Mouse (Mus musculus) forebrain, embryonic 10.5 days (tissue): ENCODE results near the gene Slc5a5. TPM values are rescaled to one million over a fixed set of nuclear protein-coding genes. Genes with fewer than 3 reads are reported as not detected.

Source experiments
- DNase-seq: peaks from one replicate; pipeline ENCODE4 v3.0.0-alpha.2; 2017; ENCODE audit warnings: low spot score; ENCODE audit errors: extremely low spot score
- H3K27ac ChIP-seq: fragments of 300-500 bp; sonication (generic); 2 replicates; pipeline ENCODE4 v1.5.1; 2016; ENCODE audit warnings: mild to moderate bottlenecking
- H3K27me3 ChIP-seq: fragments of 300-500 bp; sonication (generic); 2 replicates; pipeline ENCODE4 v1.6.1; 2016; ENCODE audit warnings: mild to moderate bottlenecking; ENCODE audit not compliant: poor library complexity, severe bottlenecking
- H3K36me3 ChIP-seq: fragments of 300-500 bp; sonication (generic); replicated peaks from 2 replicates; pipeline ENCODE4 v1.6.1; 2016; ENCODE audit warnings: mild to moderate bottlenecking, moderate library complexity
- H3K4me1 ChIP-seq: fragments of 300-500 bp; sonication (generic); 2 replicates; pipeline ENCODE4 v1.6.1; 2016
- H3K4me3 ChIP-seq: fragments of 300-500 bp; sonication (generic); 2 replicates; pipeline ENCODE4 v1.5.1; 2016; ENCODE audit warnings: mild to moderate bottlenecking, moderate library complexity
- H3K9me3 ChIP-seq: fragments of 300-500 bp; sonication (generic); 2 replicates; pipeline ENCODE4 v1.6.1; 2016; ENCODE audit warnings: mild to moderate bottlenecking, moderate library complexity
- WGBS: fragments of 180-500 bp; shearing (Covaris S2); methylation state at CpG from one replicate; pipeline ENCODE4 v1.1.7; 2016; 5-methylcytosine and 5-hydroxymethylcytosine counted together
- polyA plus RNA-seq: library from polyadenylated mRNA; unstranded; fragments of >200 nt; fragmentation: Nextera tagmentation; extraction: Ambion mirVana; gene quantifications from 2 replicates; pipeline ENCODE4 v1.2.1, GENCODE M21; 2016

The Slc5a5 gene
- polyA plus RNA-seq, 1 experiment from 2014 or later, result 0.36 TPM

GRCm38 (mm10) chr8:70856028-70856427 is 36.5 kb downstream of the Slc5a5 start:
- DNase-seq, result no peak
- 68% methylated on average over 5 of the region's 5 CpGs for WGBS
- no peaks in the 10 kb centered on the region for H3K9me3 ChIP-seq

DNA sequence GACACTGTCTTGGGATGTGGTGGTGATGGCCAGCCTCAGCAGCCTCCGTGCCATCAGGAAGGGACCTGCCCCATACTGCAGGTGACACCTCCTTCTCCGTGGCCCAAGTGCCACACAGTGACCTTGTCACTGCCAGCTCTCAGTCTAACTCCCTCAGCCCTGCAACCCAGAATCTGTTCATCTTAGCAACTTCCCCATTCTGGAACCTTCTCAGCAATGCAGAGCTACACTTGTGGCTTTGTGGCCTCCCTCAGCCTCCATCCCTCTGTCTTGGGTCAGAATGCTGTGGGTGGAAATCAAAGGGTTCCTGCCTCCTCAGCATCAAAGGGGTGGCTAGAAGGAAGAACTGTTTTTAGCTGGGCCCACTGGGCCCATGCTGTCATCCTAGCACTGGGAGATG is 38.7 kb downstream of the Slc5a5 start:
- H3K27ac ChIP-seq, result no peak overlapping the region
- H3K36me3 ChIP-seq, result peaks cover 4% of the 10 kb centered on the region; the same call in 1 of the 2 replicates
- 92% methylated on average over 2 of the region's 2 CpGs for WGBS
- DNase-seq, result no peak
- peaks cover 51% of the 10 kb centered on the region for H3K4me1 ChIP-seq
- H3K9me3 ChIP-seq, result no peaks in the 10 kb centered on the region
- H3K27me3 ChIP-seq, result peaks cover 34% of the 10 kb centered on the region
- no peak overlapping the region for H3K4me3 ChIP-seq

More at GRCm38 (mm10) chr8:70856028-70856427, 36.5 kb downstream of the Slc5a5 start:
- H3K27me3 ChIP-seq, result peaks cover 37% of the 10 kb centered on the region
- peak overlapping the region; percentile 62; the same call in 1 of the 2 replicates for H3K4me3 ChIP-seq
- H3K4me1 ChIP-seq, result peaks cover 46% of the 10 kb centered on the region
- H3K36me3 ChIP-seq, result peaks cover 4% of the 10 kb centered on the region; the same call in 1 of the 2 replicates
- no peak overlapping the region for H3K27ac ChIP-seq

DNA sequence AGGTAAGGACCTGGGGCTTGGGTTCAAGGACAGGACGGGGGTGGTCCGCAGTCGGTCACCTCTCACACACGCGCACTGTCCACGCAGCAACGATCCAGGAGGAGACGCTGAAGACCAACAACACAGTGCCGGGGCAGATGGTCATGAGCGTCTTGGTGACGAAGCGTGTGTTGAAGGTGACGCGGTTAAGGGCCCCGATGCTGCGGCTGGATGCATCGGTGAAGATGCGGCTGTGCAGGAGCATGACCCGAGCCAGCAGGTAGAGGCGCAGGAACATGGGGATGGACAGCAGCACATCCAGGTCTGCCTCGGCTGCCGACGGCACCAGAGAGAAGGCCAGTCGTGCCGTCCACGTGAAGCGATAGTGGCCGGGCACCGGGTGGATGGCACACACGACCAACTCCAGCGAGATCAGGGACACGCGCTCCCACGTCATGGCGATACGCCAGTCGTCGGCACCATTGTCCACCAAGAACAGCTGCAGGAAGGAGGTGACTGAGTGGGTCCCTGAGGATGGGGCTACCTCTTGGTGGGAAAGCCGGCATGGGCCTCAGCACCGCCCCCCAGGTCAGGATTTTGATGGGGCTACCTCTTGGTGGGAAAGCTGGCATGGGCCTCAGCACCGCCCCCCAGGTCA is 39.8 kb downstream of the Slc5a5 start:
- Histone ChIP-seq H3K4me3 (no peak overlapping the region), H3K36me3 (peaks cover 4% of the 10 kb centered on the region; the same call in 1 of the 2 replicates), H3K27ac (no peak overlapping the region), H3K27me3 (peaks cover 46% of the 10 kb centered on the region), H3K9me3 (no peaks in the 10 kb centered on the region), H3K4me1 (peaks cover 45% of the 10 kb centered on the region)
- WGBS, result 92% methylated on average over 41 of the region's 41 CpGs
- no peak for DNase-seq

- DNase-seq, result no peak
- Histone ChIP-seq H3K27me3 (peaks cover 49% of the 10 kb centered on the region), H3K9me3 (no peaks in the 10 kb centered on the region), H3K4me1 (peaks cover 39% of the 10 kb centered on the region), H3K27ac (peak overlapping the region; percentile 51), H3K4me3 (no peak overlapping the region; the same call in 1 of the 2 replicates), H3K36me3 (peaks cover 4% of the 10 kb centered on the region; the same call in 1 of the 2 replicates)
- WGBS, result 69% methylated on average over 6 of the region's 6 CpGs
Measured at GRCm38 (mm10) chr8:70851837-70852236, 40.7 kb downstream of the Slc5a5 start.

- Histone ChIP-seq H3K36me3 (peaks cover 4% of the 10 kb centered on the region; the same call in 1 of the 2 replicates), H3K9me3 (no peaks in the 10 kb centered on the region), H3K27ac (no peak overlapping the region), H3K27me3 (peaks cover 47% of the 10 kb centered on the region), H3K4me3 (no peak overlapping the region), H3K4me1 (peaks cover 35% of the 10 kb centered on the region)
- DNase-seq, result no peak
- 90% methylated on average over 4 of the region's 4 CpGs for WGBS
Measured at GRCm38 (mm10) chr8:70850947-70851346, 41.6 kb downstream of the Slc5a5 start.

GRCm38 (mm10) chr8:70850132-70850845 is 42.3 kb downstream of the Slc5a5 start:
- H3K27me3 ChIP-seq, result peaks cover 41% of the 10 kb centered on the region
- DNase-seq, result no peak
- H3K9me3 ChIP-seq, result no peaks in the 10 kb centered on the region
- H3K27ac ChIP-seq, result no peak overlapping the region
- WGBS, result 81% methylated on average over 7 of the region's 7 CpGs
- peaks cover 32% of the 10 kb centered on the region for H3K4me1 ChIP-seq
- H3K4me3 ChIP-seq, result no peak overlapping the region
- peaks cover 4% of the 10 kb centered on the region; the same call in 1 of the 2 replicates for H3K36me3 ChIP-seq

GRCm38 (mm10) chr8:70849333-70849990 is 43.1 kb downstream of the Slc5a5 start:
- H3K4me1 ChIP-seq, result peaks cover 33% of the 10 kb centered on the region
- peaks cover 4% of the 10 kb centered on the region; the same call in 1 of the 2 replicates for H3K36me3 ChIP-seq
- H3K27me3 ChIP-seq, result peaks cover 32% of the 10 kb centered on the region
- H3K9me3 ChIP-seq, result no peaks in the 10 kb centered on the region
- H3K4me3 ChIP-seq, result no peak overlapping the region
- no peak for DNase-seq
- 75% methylated on average over 3 of the region's 3 CpGs for WGBS
- H3K27ac ChIP-seq, result no peak overlapping the region

DNA sequence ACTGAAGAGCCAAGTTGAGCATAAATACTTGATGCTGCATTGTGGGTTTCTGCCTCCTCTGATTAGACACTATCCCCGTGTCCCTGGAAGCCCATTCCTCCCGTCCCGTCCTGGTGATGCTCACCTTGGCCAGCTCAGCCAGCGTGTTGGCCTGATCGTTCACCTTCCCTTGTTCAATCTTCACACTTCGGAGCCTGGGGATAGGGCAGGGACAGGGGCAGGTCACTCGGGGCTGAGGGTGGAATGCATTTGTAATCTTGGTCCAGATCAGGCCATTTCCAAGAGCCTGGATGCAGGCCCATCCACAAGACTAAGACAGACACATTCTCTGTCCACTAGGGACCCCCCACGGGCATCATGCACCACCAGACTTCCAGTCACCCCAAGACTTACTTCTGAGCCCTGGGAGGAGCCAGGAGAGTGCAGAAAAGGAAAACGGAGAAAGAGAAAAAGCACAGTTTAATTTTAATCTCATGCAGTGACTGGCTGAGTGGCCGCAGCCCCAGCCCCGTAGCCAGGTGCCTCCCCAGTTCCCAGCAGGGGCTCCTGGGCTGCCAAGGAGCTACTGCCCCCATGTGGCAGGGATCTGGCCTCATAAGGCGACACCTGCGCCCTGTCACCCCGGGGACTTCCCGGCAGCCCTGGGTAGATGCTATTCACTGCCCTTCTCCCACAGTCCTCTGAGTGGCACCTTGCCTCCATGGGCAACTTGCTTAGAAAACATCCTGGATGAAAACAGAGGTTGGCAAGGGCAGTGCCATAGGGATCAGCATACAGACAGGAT is 46.0 kb downstream of the Slc5a5 start:
- Histone ChIP-seq H3K4me1 (peaks cover 38% of the 10 kb centered on the region), H3K27ac (no peak overlapping the region), H3K9me3 (no peaks in the 10 kb centered on the region), H3K4me3 (no peak overlapping the region), H3K36me3 (no peaks in the 10 kb centered on the region), H3K27me3 (peaks cover 40% of the 10 kb centered on the region)
- no peak for DNase-seq
- 58% methylated on average over 15 of the region's 15 CpGs for WGBS

GRCm38 (mm10) chr8:70845108-70845507 is 47.4 kb downstream of the Slc5a5 start:
- Histone ChIP-seq H3K27me3 (peaks cover 38% of the 10 kb centered on the region), H3K4me1 (peaks cover 53% of the 10 kb centered on the region), H3K27ac (no peak overlapping the region), H3K9me3 (no peaks in the 10 kb centered on the region), H3K36me3 (no peaks in the 10 kb centered on the region), H3K4me3 (no peak overlapping the region)
- WGBS, result 49% methylated on average over 5 of the region's 5 CpGs
- DNase-seq, result no peak

DNA sequence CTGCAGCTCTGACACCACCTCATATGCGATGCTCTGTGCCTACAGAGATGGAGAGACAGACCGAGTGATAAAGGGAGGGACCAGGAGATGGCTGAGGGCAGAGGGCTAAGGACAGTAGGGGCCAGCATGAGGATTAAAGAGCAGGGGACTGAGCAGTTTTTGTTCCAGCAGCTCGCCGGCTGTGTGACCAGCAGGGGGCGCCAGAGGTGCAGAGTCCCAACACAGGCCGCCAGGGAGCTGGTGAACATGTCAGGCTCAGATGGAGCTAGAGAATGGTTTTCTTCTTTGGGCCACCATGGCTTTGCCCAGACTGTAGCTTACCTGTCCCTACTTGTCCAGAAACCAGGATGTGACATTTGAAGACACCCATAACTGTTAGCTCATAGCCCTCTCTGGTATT is 48.0 kb downstream of the Slc5a5 start:
- Histone ChIP-seq H3K27ac (peak overlapping the region; percentile 70), H3K9me3 (no peaks in the 10 kb centered on the region), H3K4me3 (no peak overlapping the region), H3K36me3 (no peaks in the 10 kb centered on the region), H3K4me1 (peaks cover 56% of the 10 kb centered on the region), H3K27me3 (peaks cover 38% of the 10 kb centered on the region)
- DNase-seq, result peak; percentile 95
- WGBS, result 2% methylated on average over 6 of the region's 6 CpGs

DNA sequence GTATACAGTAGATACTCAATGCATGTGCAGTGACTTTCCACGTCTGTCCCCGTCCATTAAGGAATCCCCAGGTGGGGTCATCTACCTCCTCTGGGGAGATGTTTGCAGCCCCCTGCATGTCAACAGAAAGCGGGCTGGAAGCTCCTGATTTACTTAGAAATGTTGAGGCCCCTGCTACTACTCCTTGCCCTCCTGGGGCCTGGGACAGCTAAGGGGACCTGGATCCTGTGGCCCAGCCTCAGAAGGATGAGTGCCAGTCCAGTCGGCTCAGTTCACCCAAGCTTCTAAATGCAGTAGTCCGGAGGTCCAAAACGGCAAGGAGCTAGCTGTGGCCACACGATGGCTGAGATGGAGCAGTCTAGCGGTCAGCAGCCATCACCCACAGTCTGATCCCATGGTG is 48.6 kb downstream of the Slc5a5 start:
- Histone ChIP-seq H3K36me3 (no peaks in the 10 kb centered on the region), H3K9me3 (no peaks in the 10 kb centered on the region), H3K27ac (peak overlapping the region; percentile 70), H3K27me3 (peaks cover 38% of the 10 kb centered on the region), H3K4me3 (no peak overlapping the region), H3K4me1 (peaks cover 52% of the 10 kb centered on the region)
- no peak for DNase-seq
- 88% methylated on average over 8 of the region's 8 CpGs for WGBS

- WGBS, result 85% methylated on average over 5 of the region's 5 CpGs
- no peaks in the 10 kb centered on the region for H3K9me3 ChIP-seq
Measured at GRCm38 (mm10) chr8:70843214-70843773, 49.3 kb downstream of the Slc5a5 start.

More at GRCm38 (mm10) chr8:70843214-70843773, 49.3 kb downstream of the Slc5a5 start:
- Histone ChIP-seq H3K4me1 (peaks cover 56% of the 10 kb centered on the region), H3K36me3 (no peaks in the 10 kb centered on the region), H3K4me3 (no peak overlapping the region), H3K27me3 (peaks cover 31% of the 10 kb centered on the region), H3K27ac (peak overlapping the region; percentile 88; the same call in 1 of the 2 replicates)
- no peak for DNase-seq
